In genomic region chr5:112556640-112557039, GRCm38 (mm10) we compare ENCODE assay signal across 29 mouse cellular contexts. TPM values are rescaled to one million over a fixed set of nuclear protein-coding genes. Genes with fewer than 3 reads are reported as not detected.
A peak's percentile ranks its signal among the peaks of the same experiment; 100 is the strongest.
DNase-seq lines count a peak whose midpoint lies in the region; ATAC-seq and TF ChIP-seq lines count a peak whose summit lies in the region.
"Had no signal": no experiment of that assay in that cellular context is flagged by ENCODE, and none has a peak within 500 bp of the region (broad histone marks: within the 10 kb centered on the region; RNA-seq: fewer than 3 reads in every experiment).

No protein-coding gene starts in this region.

- H3K27me3 ChIP-seq in forebrain, embryonic 14.5 days (replicated peaks; ENCODE audit: control insufficient read depth, insufficient read depth, low read length), result no peaks in the 10 kb centered on the region
- H3K27me3 ChIP-seq in forebrain, embryonic 15.5 days, result no peaks in the 10 kb centered on the region
- H3K27me3 ChIP-seq: CH12.LX; intestine, embryonic 15.5 days had no signal

- TF ChIP-seq CTCF in layer of hippocampus, adult 2 months (conservative IDR thresholded peaks at IDR 0.05), result peak; percentile 42

- 0 out of 2 replicates have a peak overlapping the region, but pooled peaks have one; percentile 21 for H3K27ac ChIP-seq in forebrain, embryonic 14.5 days (ENCODE audit: low read depth, low read length)
- no peak overlapping the region for H3K27ac ChIP-seq in forebrain, embryonic 15.5 days (replicated peaks)
- peak overlapping the region; percentile 44; the same call in 1 of the 2 replicates for H3K27ac ChIP-seq in layer of hippocampus, adult 2 months
- H3K27ac ChIP-seq: embryonic facial prominence, embryonic 10.5 days; embryonic facial prominence, embryonic 13.5 days; forebrain, embryonic 12.5 days; gastrocnemius, adult 2 months; hindbrain, embryonic 14.5 days; intestine, embryonic 15.5 days had no signal

- no peak for ATAC-seq in forebrain, embryonic 14.5 days
- no peak for ATAC-seq in forebrain, embryonic 15.5 days (replicated peaks)
- ATAC-seq: forebrain, postnatal 0 days; intestine, embryonic 15.5 days; Patski had no signal

- peaks cover 24% of the 10 kb centered on the region for H3K4me1 ChIP-seq in forebrain, embryonic 14.5 days (ENCODE audit: control insufficient read depth, insufficient read depth, low read length)
- H3K4me1 ChIP-seq in forebrain, embryonic 15.5 days, result peaks cover 53% of the 10 kb centered on the region
- H3K4me1 ChIP-seq: intestine, embryonic 15.5 days had no signal

- H3K4me3 ChIP-seq in forebrain, embryonic 14.5 days (ENCODE audit: low read depth, low read length), result no peak overlapping the region
- no peak overlapping the region for H3K4me3 ChIP-seq in forebrain, embryonic 15.5 days
- H3K4me3 ChIP-seq in layer of hippocampus, adult 2 months, result no peak overlapping the region
- H3K4me3 ChIP-seq: embryonic facial prominence, embryonic 10.5 days; embryonic facial prominence, embryonic 13.5 days; erythroblast, embryonic 14.5 days; forebrain, embryonic 12.5 days; gastrocnemius, adult 2 months; intestine, embryonic 15.5 days had no signal

- H3K36me3 ChIP-seq in forebrain, embryonic 14.5 days (ENCODE audit: control insufficient read depth, insufficient read depth, low read length), result 0 out of 2 replicates have a peak, but pooled peaks cover 2% of the 10 kb centered on the region
- H3K36me3 ChIP-seq in forebrain, embryonic 15.5 days, result 0 out of 2 replicates have a peak, but pooled peaks cover 2% of the 10 kb centered on the region
- H3K36me3 ChIP-seq: embryonic facial prominence, embryonic 10.5 days; embryonic facial prominence, embryonic 13.5 days; forebrain, embryonic 12.5 days; G1E; intestine, embryonic 15.5 days had no signal

- no peak overlapping the region for H3K9ac ChIP-seq in forebrain, embryonic 14.5 days (ENCODE audit: low read length)
- H3K9ac ChIP-seq in forebrain, embryonic 15.5 days (replicated peaks), result no peak overlapping the region
- H3K9ac ChIP-seq: embryonic facial prominence, embryonic 13.5 days; forebrain, embryonic 12.5 days; forebrain, postnatal 0 days; hindbrain, embryonic 14.5 days; intestine, embryonic 15.5 days had no signal

- DNase-seq in cerebellum, postnatal 10 days, result peak; percentile 69 to 70
- DNase-seq in cerebellum, adult 11 months, result no peak
- DNase-seq in forebrain, embryonic 14.5 days (ENCODE audit: low spot score), result no peak
- no peak for DNase-seq in layer of hippocampus, adult 2 months (ENCODE audit: low spot score in 2 of 2)
- DNase-seq in layer of hippocampus, postnatal 36 days, result no peak
- peak; percentile 50 for DNase-seq in brain, adult 2 months (ENCODE audit: low read depth, low spot score)
- DNase-seq in urinary bladder, adult 18-20 months (ENCODE audit: low spot score in 2 of 2), result no peak
- DNase-seq: adrenal gland, adult 2 months; adrenal gland, postnatal 14 days; B cell, adult 2 months; cerebellum, adult 9-10 months; embryo, embryonic 11 days; forebrain, postnatal 0 days; gastrocnemius, adult 2 months; gastrocnemius, postnatal 14 days; heart, adult 11 months; kidney, adult 11 months; kidney, adult 8-10 months had no signal

- no peaks in the 10 kb centered on the region for H3K9me3 ChIP-seq in forebrain, embryonic 14.5 days (replicated peaks; ENCODE audit: control insufficient read depth, low read length)
- no peaks in the 10 kb centered on the region for H3K9me3 ChIP-seq in forebrain, embryonic 15.5 days
- H3K9me3 ChIP-seq: embryonic facial prominence, embryonic 10.5 days; embryonic facial prominence, embryonic 13.5 days; forebrain, embryonic 12.5 days; intestine, embryonic 15.5 days had no signal

- WGBS in forebrain, embryonic 14.5 days, result 80% methylated on average over 3 of the region's 3 CpGs
- 77% methylated on average over 3 of the region's 3 CpGs for WGBS in forebrain, embryonic 15.5 days

- no peak overlapping the region for H3K4me2 ChIP-seq in forebrain, embryonic 14.5 days (ENCODE audit: low read length)
- no peak overlapping the region for H3K4me2 ChIP-seq in forebrain, embryonic 15.5 days (replicated peaks)
- H3K4me2 ChIP-seq: embryonic facial prominence, embryonic 13.5 days; forebrain, embryonic 12.5 days; heart, embryonic 11.5 days; hindbrain, embryonic 14.5 days; intestine, embryonic 15.5 days had no signal

RNA-seq across cellular contexts. Expression of gene Sez6l, which starts 20.3 kb away (rescaled TPM):
- 22.1 and 27.9 TPM in 2 replicates for polyA plus RNA-seq in forebrain, embryonic 14.5 days (2014; fragmentation: Nextera tagmentation; extraction: Ambion mirVana)
- polyA plus RNA-seq in forebrain, embryonic 15.5 days (2015; fragmentation: Nextera tagmentation; extraction: Ambion mirVana), result 33.1 and 33.3 TPM in 2 replicates
- 100 to 1,000 TPM; 233 to 235 TPM for total RNA-seq in layer of hippocampus, adult 2 months (2021)
- 100 to 1,000 TPM; 224 to 226 TPM for total RNA-seq in layer of hippocampus, postnatal 36 days (2021)
- total RNA-seq: CH12.LX; gastrocnemius, adult 2 months had no signal
- polyA plus RNA-seq: erythroblast, embryonic 14.5 days; G1E had no signal

Comparison
In these comparisons a context has a peak if more than half of its experiments do, and no peak if none do; other contexts are left out.
1. DNase-seq: peak in cerebellum, postnatal 10 days (2 of 2) and brain, adult 2 months (single experiment); none in cerebellum, adult 11 months (single experiment), forebrain, embryonic 14.5 days (single experiment), layer of hippocampus, adult 2 months (0 of 2), layer of hippocampus, postnatal 36 days (0 of 2) and urinary bladder, adult 18-20 months (0 of 2).